Mouse (Mus musculus) 3T3-L1 (cell line): ENCODE measurements around the gene Usp29.

Experiments used
- DNase-seq: peaks from one replicate; pipeline ENCODE4 v3.0.0-alpha.2; 2015; ENCODE audit warnings: low read depth, low spot score

Gene Usp29

GRCm38 (mm10) chr7:6816706-6817376, 86.5 kb downstream of the Usp29 start:
- no peak for DNase-seq

GRCm38 (mm10) chr7:6820296-6820695, 89.9 kb downstream of the Usp29 start:
- no peak for DNase-seq

- DNase-seq = no peak
Measured at GRCm38 (mm10) chr7:6822633-6823032, 92.3 kb downstream of the Usp29 start.

GRCm38 (mm10) chr7:6823673-6824072, 93.3 kb downstream of the Usp29 start:
- no peak for DNase-seq

GRCm38 (mm10) chr7:6825966-6826647, 95.7 kb downstream of the Usp29 start:
- DNase-seq = no peak

- DNase-seq = no peak
Measured at GRCm38 (mm10) chr7:6829148-6829547, 98.8 kb downstream of the Usp29 start.

- no peak for DNase-seq
Measured at GRCm38 (mm10) chr7:6834950-6835349, 104.6 kb downstream of the Usp29 start.

GRCm38 (mm10) chr7:6835351-6835750, 105.0 kb downstream of the Usp29 start:
- DNase-seq = no peak

- no peak for DNase-seq
Measured at GRCm38 (mm10) chr7:6837297-6837925, 107.0 kb downstream of the Usp29 start.

- DNase-seq = no peak
Measured at GRCm38 (mm10) chr7:6837926-6838554, 107.7 kb downstream of the Usp29 start.

GRCm38 (mm10) chr7:6840860-6841259, 110.5 kb downstream of the Usp29 start:
- DNase-seq = no peak

- no peak for DNase-seq
Measured at GRCm38 (mm10) chr7:6849495-6849894, 119.1 kb downstream of the Usp29 start.

GRCm38 (mm10) chr7:6850321-6850720, 119.9 kb downstream of the Usp29 start:
- no peak for DNase-seq

- DNase-seq = no peak
Measured at GRCm38 (mm10) chr7:6851256-6851655, 120.9 kb downstream of the Usp29 start.

GRCm38 (mm10) chr7:6851717-6852503, 121.5 kb downstream of the Usp29 start:
- DNase-seq = no peak

GRCm38 (mm10) chr7:6855613-6856405, 125.4 kb downstream of the Usp29 start:
- no peak for DNase-seq

- DNase-seq = no peak
Measured at GRCm38 (mm10) chr7:6858694-6859270, 128.4 kb downstream of the Usp29 start.

- DNase-seq = no peak
Measured at GRCm38 (mm10) chr7:6860689-6861088, 130.3 kb downstream of the Usp29 start.

- no peak for DNase-seq
Measured at GRCm38 (mm10) chr7:6866351-6866750, 136.0 kb downstream of the Usp29 start.

- no peak for DNase-seq
Measured at GRCm38 (mm10) chr7:6868831-6869230, 138.5 kb downstream of the Usp29 start.
